Mouse (Mus musculus) T-cell, adult 2 months (primary cell): ENCODE results near the gene Srrt.

ENCODE experiments used
- DNase-seq: peaks from one replicate; pipeline ENCODE4 v3.0.0; 2022; ENCODE audit warnings: low spot score

The Srrt gene

DNA sequence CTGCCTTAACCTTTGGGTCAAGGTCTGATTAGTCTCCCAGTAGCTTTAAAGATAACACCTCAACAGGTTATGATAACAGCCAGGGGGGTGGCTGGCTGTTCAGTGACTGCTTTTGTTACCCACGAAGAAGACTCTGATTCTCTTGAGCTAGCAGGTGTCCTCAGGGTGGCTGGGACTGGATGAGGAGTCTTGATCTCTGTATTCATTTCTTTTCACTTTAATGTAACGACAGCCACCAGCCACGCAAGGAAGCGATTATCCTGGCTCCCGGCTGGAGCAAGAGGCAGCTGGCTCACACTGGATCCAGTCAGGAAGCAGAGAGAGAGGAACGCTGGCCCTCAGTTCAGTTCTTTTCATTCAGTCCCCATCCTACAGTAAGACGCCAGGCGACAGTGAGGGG is 29.7 kb upstream of the Srrt start:
- DNase-seq: no peak

GRCm38 (mm10) chr5:137335066-137335465 is 27.6 kb upstream of the Srrt start:
- no peak for DNase-seq

- DNase-seq: no peak
Measured at GRCm38 (mm10) chr5:137334317-137334716, 26.8 kb upstream of the Srrt start.

DNA sequence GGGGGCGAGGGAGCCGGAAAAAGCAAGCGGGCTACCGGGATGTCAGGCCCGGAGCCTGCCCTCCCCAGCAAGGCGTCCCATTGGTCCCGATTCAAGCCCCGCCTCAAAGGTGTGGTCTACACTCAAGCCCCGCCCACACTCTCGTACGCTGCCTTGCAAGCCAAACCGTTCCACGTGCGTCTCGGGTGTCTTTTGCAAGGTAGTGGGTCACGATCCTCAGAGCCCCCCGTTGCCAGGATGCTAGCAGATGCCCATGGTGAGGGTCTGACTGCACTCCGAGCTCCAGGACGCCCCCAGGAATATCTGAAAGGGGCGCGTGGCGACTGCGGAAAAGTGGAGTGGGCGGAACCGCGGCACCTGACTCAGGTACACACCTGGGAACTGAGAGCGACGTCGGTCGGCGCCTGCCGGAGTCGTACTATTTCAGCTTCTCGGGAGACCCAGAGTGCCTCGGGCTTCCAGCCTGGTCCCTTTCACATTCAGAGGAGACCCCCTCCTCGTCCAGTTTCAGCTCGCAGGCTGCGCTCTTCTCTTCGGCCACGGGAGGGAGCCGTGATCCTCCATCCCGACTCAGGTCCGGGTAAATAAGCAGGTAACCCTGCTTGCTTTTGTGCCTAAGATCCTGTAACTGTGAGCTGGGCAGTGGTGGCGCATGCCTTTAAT is 26.2 kb upstream of the Srrt start, which contains the start of gene Slc12a9:
Gene Slc12a9 (minus strand): TSS at position 86 of the 663 bp plus-strand sequence.
- DNase-seq: peak; percentile 89

DNA sequence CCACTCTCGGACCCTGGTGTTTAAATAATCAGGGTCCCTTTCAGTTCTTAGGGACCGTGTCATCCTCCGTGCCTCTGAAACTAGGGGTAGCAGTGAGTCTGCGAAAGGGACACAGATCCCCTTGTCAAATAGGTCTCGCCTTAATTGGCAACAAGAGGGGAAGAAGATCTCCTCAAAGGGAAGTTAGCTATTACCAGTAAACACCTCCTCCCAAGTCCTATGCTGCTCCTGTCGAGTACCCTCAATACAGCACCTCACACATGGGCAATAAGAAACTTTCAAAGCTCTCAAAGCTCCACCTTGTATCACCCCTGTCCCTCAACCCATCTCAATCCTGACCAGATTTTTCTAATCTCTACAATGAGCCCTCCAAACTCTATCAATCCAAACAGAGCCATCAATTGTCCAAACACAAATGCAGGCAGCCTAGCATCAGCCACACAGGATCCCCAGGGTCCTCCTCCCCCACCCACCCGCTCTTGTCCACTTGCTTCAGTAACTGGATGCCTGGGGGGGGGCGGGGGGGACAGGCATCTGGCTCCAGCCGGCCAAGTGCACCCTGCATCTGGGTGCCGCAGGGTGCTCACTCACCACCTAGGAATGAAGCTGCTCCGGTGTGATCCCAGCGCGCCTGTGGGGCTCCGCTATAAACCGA is 25.5 kb upstream of the Srrt start:
- no peak for DNase-seq

GRCm38 (mm10) chr5:137330910-137331309 is 23.4 kb upstream of the Srrt start:
- no peak for DNase-seq

GRCm38 (mm10) chr5:137320996-137321395 is 13.5 kb upstream of the Srrt start:
- no peak for DNase-seq

DNA sequence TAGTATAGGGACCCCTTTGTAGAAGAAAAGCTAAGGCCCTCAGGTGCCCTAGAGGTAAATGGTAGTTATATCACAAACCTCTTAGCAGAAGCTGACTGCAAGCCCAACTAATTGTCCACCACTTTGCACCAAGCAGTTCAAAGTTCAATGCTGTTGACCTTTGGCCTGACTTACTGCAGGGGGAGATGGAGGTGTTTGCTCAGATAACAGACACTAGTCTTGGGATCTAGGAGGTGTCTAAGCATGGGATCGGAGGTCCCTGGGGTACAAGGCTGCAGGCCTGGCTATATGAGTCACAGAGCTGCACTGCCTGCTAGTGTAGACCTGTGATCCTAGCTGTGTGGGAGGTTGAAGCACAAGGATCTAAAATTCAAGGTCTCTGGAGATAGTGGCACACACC is 11.1 kb upstream of the Srrt start:
- no peak for DNase-seq

DNA sequence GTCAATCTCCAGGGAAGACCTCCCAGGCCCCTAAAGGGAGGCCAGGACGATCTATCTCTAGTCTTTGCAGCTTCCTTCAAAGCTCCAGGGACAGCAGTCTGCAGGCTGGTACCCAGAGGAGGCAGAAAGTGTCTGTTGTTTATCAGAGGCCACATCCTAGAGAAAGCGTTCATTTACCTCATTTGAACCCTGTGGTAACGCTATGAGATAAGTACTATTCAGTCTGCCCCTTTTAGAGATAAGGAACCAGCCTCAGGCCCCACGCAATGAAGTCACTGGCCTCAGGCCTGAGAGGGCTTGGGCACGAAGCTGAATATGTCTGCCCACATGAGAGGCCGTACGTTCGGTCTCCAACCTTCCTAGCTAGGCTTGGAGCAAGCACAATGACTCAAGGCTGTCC is 9.9 kb upstream of the Srrt start:
- DNase-seq: no peak

DNA sequence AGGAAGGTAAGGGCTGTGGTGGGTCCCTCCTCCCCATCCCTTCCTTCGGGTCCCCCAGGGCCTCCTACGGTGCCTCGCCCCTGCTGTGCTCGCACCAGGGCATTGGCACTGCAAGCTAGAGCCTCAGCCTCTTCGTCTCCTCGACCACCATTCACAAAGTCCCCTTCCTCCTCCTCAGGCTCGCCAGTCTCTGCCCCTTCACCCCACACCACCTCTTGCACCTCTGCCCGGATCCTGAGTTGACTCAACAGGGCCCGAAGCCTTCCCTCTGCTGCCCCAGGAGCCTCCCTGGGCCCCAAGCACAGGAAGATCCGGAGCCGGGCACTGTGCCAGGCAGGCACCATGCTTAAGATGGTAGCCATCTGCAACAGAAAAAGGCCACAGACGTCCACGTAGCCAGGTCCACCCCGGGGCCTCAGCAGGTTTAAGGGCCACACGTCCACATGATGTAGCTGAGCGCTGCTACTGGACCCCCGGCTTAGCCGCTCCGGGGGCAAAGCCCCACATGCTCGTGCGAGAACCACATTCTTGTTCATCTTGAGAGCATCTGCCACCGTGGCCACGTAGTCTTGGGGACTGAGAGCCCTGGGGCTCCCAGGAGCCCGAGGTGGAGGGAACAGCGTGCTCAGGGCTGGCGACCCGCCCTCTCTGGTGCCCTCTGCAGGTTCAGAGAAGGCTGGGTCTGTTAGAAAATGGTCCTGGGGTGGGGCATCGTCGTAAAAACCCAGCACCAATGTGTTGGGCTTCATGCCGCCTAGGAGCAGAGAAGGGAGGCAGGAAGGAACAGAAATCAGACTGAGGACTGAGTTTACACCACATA is 7.8 kb upstream of the Srrt start:
- DNase-seq: peak; percentile 46

DNA sequence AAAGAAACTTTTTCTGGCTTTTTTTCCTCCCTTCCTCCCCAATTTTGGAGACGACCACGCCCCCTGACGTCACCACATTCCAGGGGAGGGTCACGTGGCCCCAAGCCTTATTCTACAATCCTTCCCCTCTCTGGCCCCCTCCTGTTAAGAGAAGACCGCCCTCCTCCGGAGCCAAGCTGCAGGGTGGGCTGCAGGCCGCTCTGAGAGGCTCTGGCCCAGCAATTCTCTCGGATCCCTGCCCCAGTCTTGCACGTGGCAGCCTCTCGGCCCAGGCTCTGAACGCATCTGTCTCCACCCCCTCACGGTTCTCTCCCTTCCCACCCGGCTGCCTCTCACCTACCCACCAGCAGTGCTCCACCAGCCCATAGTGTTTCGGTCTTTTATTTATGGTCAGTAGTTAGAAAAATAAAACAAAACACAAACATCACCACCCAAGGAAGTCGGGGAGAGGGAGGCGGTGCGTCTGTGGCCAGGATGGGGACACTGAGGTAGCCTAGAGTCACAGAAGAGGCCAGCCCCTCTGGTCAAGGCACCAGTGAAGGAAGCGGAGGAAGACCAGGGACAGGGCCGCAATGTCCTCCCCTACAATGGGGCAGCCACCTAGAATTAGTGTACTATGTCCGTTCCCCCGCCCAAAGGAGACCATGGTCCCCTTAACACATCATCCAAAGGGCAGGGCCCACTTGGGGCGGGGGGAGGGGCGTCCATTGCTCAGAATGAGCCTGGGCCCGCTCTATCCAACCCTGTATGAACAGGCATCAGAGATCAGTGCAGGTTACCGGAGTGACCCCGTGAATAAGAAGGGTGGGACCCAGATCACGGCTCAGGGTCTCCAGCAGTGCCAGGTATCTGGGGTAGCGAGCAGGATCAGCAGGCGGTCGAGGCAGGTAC is 7.0 kb upstream of the Srrt start, which contains the start of gene Trip6:
Gene Trip6 (minus strand): TSS at position 212 of the 891 bp plus-strand sequence.
- DNase-seq: no peak

- DNase-seq: no peak
Measured at GRCm38 (mm10) chr5:137313466-137314192, 6.2 kb upstream of the Srrt start.

DNA sequence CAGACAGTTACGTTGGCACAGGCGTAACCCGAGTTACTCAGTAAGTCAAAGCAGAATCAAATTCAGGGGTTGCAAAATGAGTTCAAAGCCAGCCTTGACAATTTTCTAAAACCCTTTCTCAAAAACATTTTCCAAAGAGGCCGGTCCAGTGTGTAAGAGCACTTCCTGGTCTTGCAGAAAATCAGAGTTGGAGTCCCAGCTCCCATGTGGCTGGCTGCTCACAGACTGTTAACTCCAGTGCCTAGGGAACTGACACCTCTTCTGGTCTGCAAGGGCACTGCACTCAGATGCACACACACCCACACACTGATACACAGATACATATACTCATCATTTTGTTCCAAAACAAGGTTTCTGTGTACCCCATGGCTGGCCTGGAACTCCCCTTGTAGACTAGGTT is 882 bp upstream of the Srrt start:
- no peak for DNase-seq

DNA sequence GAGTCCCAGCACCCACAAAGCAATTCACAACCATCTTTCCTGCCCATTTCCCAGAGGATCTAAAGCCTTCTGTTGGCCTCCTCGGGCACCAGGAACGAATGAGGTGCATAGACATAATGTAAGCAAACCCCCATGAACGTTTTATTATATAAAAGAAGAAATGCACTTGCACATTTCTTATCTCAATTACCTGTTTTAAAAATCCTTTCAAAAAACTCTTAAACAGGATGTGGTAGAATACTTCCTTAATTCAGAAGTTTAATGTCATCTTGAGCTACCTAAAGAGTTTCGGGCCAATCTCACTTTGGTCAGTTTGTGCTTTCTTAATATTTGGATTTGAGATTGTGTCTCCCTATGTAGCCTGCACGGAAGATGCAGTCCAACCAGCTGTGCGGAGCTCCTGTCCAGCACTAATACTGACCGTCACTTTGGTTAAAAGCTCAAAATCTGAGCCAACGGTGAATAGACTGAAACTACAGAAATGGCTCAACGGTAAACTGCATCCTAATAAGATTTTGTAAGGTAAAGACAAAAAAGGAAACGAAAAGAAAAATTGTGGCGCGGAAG is 952 bp downstream of the Srrt start:
- no peak for DNase-seq

GRCm38 (mm10) chr5:137305822-137306221 is 1.7 kb downstream of the Srrt start:
- no peak for DNase-seq

- no peak for DNase-seq
Measured at GRCm38 (mm10) chr5:137304816-137305215, 2.7 kb downstream of the Srrt start.

DNA sequence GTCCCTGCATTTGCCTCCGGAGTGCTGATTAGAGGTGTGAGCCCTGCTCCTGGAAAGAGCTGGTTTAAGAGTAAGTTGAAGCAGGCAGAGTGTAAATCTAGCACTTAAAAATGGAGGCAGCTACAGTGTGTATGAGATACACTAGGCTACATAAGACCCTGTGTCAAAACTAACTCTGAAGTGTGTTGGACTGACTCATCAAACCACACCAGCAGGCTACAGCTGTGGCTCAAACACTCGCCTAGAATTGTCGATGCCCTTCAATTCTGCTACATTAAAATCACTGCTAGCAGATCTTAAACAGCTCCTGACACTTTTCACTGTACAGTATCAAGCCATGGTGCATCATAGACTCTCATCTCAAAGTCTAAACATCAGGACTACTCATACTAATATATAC is 3.3 kb downstream of the Srrt start:
- DNase-seq: no peak

- DNase-seq: no peak
Measured at GRCm38 (mm10) chr5:137303609-137304008, 3.9 kb downstream of the Srrt start.

GRCm38 (mm10) chr5:137301253-137301652 is 6.2 kb downstream of the Srrt start:
- no peak for DNase-seq

DNA sequence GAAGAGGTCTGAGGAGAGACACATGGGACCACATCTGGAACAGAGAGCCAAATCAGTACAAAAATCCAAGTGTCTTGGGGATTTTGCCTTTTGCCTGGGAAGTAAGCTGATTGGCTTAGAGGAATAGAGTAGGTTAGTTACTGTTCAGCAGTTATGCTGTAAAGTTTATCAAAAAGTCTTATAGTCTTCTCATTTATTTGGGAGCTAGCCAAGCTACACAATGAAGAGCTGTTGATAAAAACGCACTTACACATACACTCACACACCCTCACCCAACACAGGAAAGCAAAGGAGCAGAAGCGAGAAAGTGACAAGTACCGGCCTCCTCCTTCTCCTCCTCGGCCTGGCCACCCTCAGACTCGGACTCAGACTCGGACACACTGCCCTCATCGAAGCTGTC is 8.2 kb downstream of the Srrt start:
- no peak for DNase-seq

- no peak for DNase-seq
Measured at GRCm38 (mm10) chr5:137297126-137297525, 10.3 kb downstream of the Srrt start.
